27 mouse cellular contexts compared by ENCODE assay signal in the genomic region with DNA sequence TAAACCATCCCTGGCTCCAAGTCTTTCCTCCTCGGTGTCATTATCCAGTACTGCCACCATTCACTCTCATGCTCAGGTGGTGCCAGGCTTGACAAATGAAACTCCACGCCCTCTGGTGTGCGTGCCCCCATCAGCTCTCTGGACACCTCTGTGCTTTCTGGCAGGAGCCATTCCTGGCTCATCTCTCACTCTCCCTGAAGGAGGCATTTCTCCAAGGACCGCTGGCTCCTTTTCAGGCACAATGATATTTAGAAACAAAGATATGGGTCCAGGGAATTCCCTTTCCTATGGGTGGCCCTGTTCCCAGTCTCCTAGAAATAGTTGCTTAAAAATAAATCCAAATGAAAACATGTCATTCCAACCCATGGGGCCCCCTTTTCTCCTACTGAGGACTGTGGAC. TPM values are rescaled to one million over a fixed set of nuclear protein-coding genes. Genes with fewer than 3 reads are reported as not detected.
A peak's percentile ranks its signal among the peaks of the same experiment; 100 is the strongest.
DNase-seq lines count a peak whose midpoint lies in the region; ATAC-seq and TF ChIP-seq lines count a peak whose summit lies in the region.
"Had no signal": no experiment of that assay in that cellular context is flagged by ENCODE, and none has a peak within 500 bp of the region (broad histone marks: within the 10 kb centered on the region; RNA-seq: fewer than 3 reads in every experiment).

No protein-coding gene starts in this region.

- H3K9ac ChIP-seq in heart, embryonic 12.5 days, result no peak overlapping the region
- no peak overlapping the region for H3K9ac ChIP-seq in heart, postnatal 0 days (replicated peaks; ENCODE audit: low read depth, low read length)
- H3K9ac ChIP-seq in liver, embryonic 12.5 days, result no peak overlapping the region
- H3K9ac ChIP-seq: embryonic facial prominence, embryonic 15.5 days; forebrain, embryonic 13.5 days; hindbrain, embryonic 15.5 days; limb, embryonic 12.5 days; lung, embryonic 15.5 days; neural tube, embryonic 12.5 days had no signal

- DNase-seq in gastrocnemius, adult 18-20 months (ENCODE audit: low spot score), result peak; percentile 31
- DNase-seq in gastrocnemius, postnatal 4 days (ENCODE audit: low spot score in 2 of 2), result no peak
- peak; percentile 36 for DNase-seq in heart, adult 8-10 months (ENCODE audit: low spot score)
- no peak for DNase-seq in heart, postnatal 0 days (ENCODE audit: low spot score)
- peak; percentile 30 for DNase-seq in heart, postnatal 4 days
- DNase-seq: gastrocnemius, postnatal 36 days; kidney, adult 11 months; kidney, postnatal 14 days; thymus, adult 2 months; thymus, postnatal 36 days had no signal

- no peak overlapping the region for H3K27ac ChIP-seq in heart, embryonic 12.5 days (ENCODE audit: poor library complexity, severe bottlenecking)
- H3K27ac ChIP-seq in heart, postnatal 0 days (ENCODE audit: low read depth), result 0 out of 2 replicates have a peak overlapping the region, but pooled peaks have one; percentile 30
- H3K27ac ChIP-seq in liver, embryonic 12.5 days, result no peak overlapping the region
- H3K27ac ChIP-seq: embryonic facial prominence, embryonic 10.5 days; forebrain, embryonic 13.5 days; hindbrain, embryonic 10.5 days; hindbrain, embryonic 15.5 days; left cerebral cortex, adult 2 months; limb, embryonic 12.5 days; lung, embryonic 15.5 days; midbrain, embryonic 10.5 days; neural tube, embryonic 12.5 days had no signal

- no peak for TF ChIP-seq EP300 in heart, postnatal 0 days (IDR thresholded peaks at IDR 0.05; ENCODE audit: low read depth)

- no peak overlapping the region for H3K4me2 ChIP-seq in heart, embryonic 12.5 days
- H3K4me2 ChIP-seq in heart, postnatal 0 days (ENCODE audit: low read depth, low read length), result no peak overlapping the region
- H3K4me2 ChIP-seq in liver, embryonic 12.5 days, result no peak overlapping the region
- H3K4me2 ChIP-seq: embryonic facial prominence, embryonic 15.5 days; forebrain, embryonic 13.5 days; hindbrain, embryonic 15.5 days; limb, embryonic 12.5 days; lung, embryonic 15.5 days; neural tube, embryonic 12.5 days had no signal

- H3K27me3 ChIP-seq in heart, embryonic 12.5 days (replicated peaks), result 0 out of 2 replicates have a peak, but pooled peaks cover 3% of the 10 kb centered on the region
- no peaks in the 10 kb centered on the region for H3K27me3 ChIP-seq in heart, postnatal 0 days (ENCODE audit: control insufficient read depth, insufficient read depth, low read length)
- peaks cover 10% of the 10 kb centered on the region for H3K27me3 ChIP-seq in liver, embryonic 12.5 days (replicated peaks)
- H3K27me3 ChIP-seq: embryonic facial prominence, embryonic 15.5 days; forebrain, embryonic 13.5 days; hindbrain, embryonic 15.5 days; lung, embryonic 15.5 days; neural tube, embryonic 12.5 days had no signal

- H3K4me1 ChIP-seq in heart, embryonic 12.5 days (replicated peaks), result peaks cover 13% of the 10 kb centered on the region
- peaks cover 24% of the 10 kb centered on the region for H3K4me1 ChIP-seq in heart, postnatal 0 days (ENCODE audit: control insufficient read depth, insufficient read depth)
- peaks cover 14% of the 10 kb centered on the region for H3K4me1 ChIP-seq in liver, embryonic 12.5 days

- TF ChIP-seq CTCF in heart, postnatal 0 days (IDR thresholded peaks at IDR 0.05; ENCODE audit: low read depth), result no peak

- no peak for ATAC-seq in heart, embryonic 12.5 days (ENCODE audit: insufficient number of reproducible peaks, low FRiP score)
- ATAC-seq in heart, postnatal 0 days (ENCODE audit: insufficient read depth, low read depth), result no peak
- no peak for ATAC-seq in liver, embryonic 12.5 days
- ATAC-seq: activated CD4-positive, CD25-positive, alpha-beta regulatory T cell, adult 4 months; forebrain, embryonic 13.5 days; inflammation-experienced regulatory T-cells, adult 6 months; midbrain, embryonic 16.5 days had no signal

- 0 out of 2 replicates have a peak, but pooled peaks cover 4% of the 10 kb centered on the region for H3K36me3 ChIP-seq in heart, embryonic 12.5 days
- H3K36me3 ChIP-seq in heart, postnatal 0 days (replicated peaks; ENCODE audit: control insufficient read depth, insufficient read depth, low read length), result no peaks in the 10 kb centered on the region
- no peaks in the 10 kb centered on the region for H3K36me3 ChIP-seq in liver, embryonic 12.5 days
- H3K36me3 ChIP-seq: embryonic facial prominence, embryonic 10.5 days; embryonic facial prominence, embryonic 15.5 days; hindbrain, embryonic 15.5 days; limb, embryonic 12.5 days; lung, embryonic 15.5 days; midbrain, embryonic 10.5 days; neural tube, embryonic 12.5 days had no signal

- 74% methylated on average over 4 of the region's 4 CpGs for WGBS in heart, embryonic 12.5 days
- 72% methylated on average over 4 of the region's 4 CpGs for WGBS in heart, postnatal 0 days
- whole genome bisulfite sequencing in liver, embryonic 12.5 days (ENCODE audit: insufficient replicate concordance), result 87% methylated on average over 4 of the region's 4 CpGs

- H3K4me3 ChIP-seq in heart, embryonic 12.5 days, result no peak overlapping the region
- no peak overlapping the region for H3K4me3 ChIP-seq in heart, postnatal 0 days (ENCODE audit: low read depth, low read length)
- no peak overlapping the region for H3K4me3 ChIP-seq in liver, embryonic 12.5 days
- H3K4me3 ChIP-seq: embryonic facial prominence, embryonic 10.5 days; embryonic facial prominence, embryonic 15.5 days; forebrain, embryonic 13.5 days; hindbrain, embryonic 10.5 days; hindbrain, embryonic 15.5 days; left cerebral cortex, adult 2 months; limb, embryonic 12.5 days; lung, embryonic 15.5 days; midbrain, embryonic 10.5 days; myocyte; neural tube, embryonic 12.5 days had no signal

- H3K9me3 ChIP-seq in heart, embryonic 12.5 days (replicated peaks), result 0 out of 2 replicates have a peak, but pooled peaks cover 6% of the 10 kb centered on the region
- peaks cover 4% of the 10 kb centered on the region; the same call in 1 of the 2 replicates for H3K9me3 ChIP-seq in heart, postnatal 0 days (replicated peaks; ENCODE audit: control insufficient read depth, low read length)
- no peaks in the 10 kb centered on the region for H3K9me3 ChIP-seq in liver, embryonic 12.5 days (replicated peaks)
- H3K9me3 ChIP-seq: embryonic facial prominence, embryonic 15.5 days; hindbrain, embryonic 15.5 days; lung, embryonic 15.5 days; midbrain, embryonic 10.5 days had no signal

RNA-seq across cellular contexts. Expression of a gene that starts 4.3 kb away (rescaled TPM):
- 10 to 100 TPM in 1 of 2 experiments, 1 to 10 TPM in 1; 9.8 to 10.8 TPM for total RNA-seq in gastrocnemius, adult 18-20 months (2021)
- total RNA-seq in gastrocnemius, postnatal 4 days (2021), result 10 to 100 TPM; 10.4 to 12.0 TPM
- 10 to 100 TPM in 2 of 4 experiments, 1 to 10 TPM in 2; 6.1 to 10.7 (median 8.9) TPM for total RNA-seq in heart, adult 8-10 months (2022)
- 10.3 and 11.0 TPM in 2 replicates for polyA plus RNA-seq in heart, embryonic 12.5 days (2016; fragmentation: Nextera tagmentation; extraction: Ambion mirVana)
- total RNA-seq in heart, postnatal 0 days (2014; rRNA removed; ENCODE audit: low replicate concordance), result 3.3 and 4.6 TPM in 2 replicates
- 5.5 and 5.6 TPM in 2 replicates for polyA plus RNA-seq in heart, postnatal 0 days (2015; fragmentation: Nextera tagmentation; extraction: Ambion mirVana)
- total RNA-seq in heart, postnatal 4 days (2021), result 1 to 10 TPM; 8.0 to 8.2 TPM
- 4.4 and 4.9 TPM in 2 replicates for polyA plus RNA-seq in liver, embryonic 12.5 days (2016; fragmentation: Nextera tagmentation; extraction: Ambion mirVana)

RNA-seq across cellular contexts. Expression of a gene that starts 19.2 kb away (rescaled TPM):
- total RNA-seq in gastrocnemius, adult 18-20 months (2021), result 1 to 10 TPM in 1 of 2 experiments, under 1 TPM in 1; 0.43 to 1.4 TPM
- 1 to 10 TPM; 4.7 to 6.6 TPM for total RNA-seq in gastrocnemius, postnatal 4 days (2021)
- 1 to 10 TPM; 4.1 to 4.5 (median 4.3) TPM for total RNA-seq in heart, adult 8-10 months (2022)
- 4.2 and 4.3 TPM in 2 replicates for polyA plus RNA-seq in heart, embryonic 12.5 days (2016; fragmentation: Nextera tagmentation; extraction: Ambion mirVana)
- 3.9 and 4.6 TPM in 2 replicates for total RNA-seq in heart, postnatal 0 days (2014; rRNA removed; ENCODE audit: low replicate concordance)
- 4.5 and 5.3 TPM in 2 replicates for polyA plus RNA-seq in heart, postnatal 0 days (2015; fragmentation: Nextera tagmentation; extraction: Ambion mirVana)
- total RNA-seq in heart, postnatal 4 days (2021), result 1 to 10 TPM; 3.7 to 4.5 TPM
- polyA plus RNA-seq in liver, embryonic 12.5 days (2016; fragmentation: Nextera tagmentation; extraction: Ambion mirVana), result 2.4 and 3.1 TPM in 2 replicates
- total RNA-seq: left cerebral cortex, postnatal 25 days had no signal

Comparison
In these comparisons a context has a peak if more than half of its experiments do, and no peak if none do; other contexts are left out.
1. DNase-seq: peak in gastrocnemius, adult 18-20 months (single experiment), heart, adult 8-10 months (single experiment) and heart, postnatal 4 days (single experiment); none in gastrocnemius, postnatal 4 days (0 of 2) and heart, postnatal 0 days (single experiment).